Mouse (Mus musculus): ENCODE measurements around the gene Fgf23.

DNA sequence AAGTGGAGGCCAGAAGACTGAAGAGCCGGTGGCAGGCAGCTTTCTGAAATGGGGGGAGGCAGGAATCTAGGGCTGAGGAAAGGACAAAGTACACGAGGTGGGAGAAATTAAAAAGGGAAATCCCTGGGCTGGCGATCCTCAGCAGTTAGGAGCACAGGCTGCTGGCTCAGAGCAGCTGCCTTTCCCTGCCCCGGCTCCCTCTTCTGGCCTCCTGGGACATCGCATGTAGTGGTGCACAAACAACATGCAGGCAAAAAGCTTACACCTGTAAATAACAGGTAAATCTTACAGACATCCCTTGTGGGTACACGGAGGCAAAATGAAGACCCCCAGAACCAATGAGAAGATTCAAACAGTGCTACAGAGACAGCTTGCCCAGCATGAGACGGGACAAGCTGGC is 21.9 kb downstream of the Fgf23 start:
- TF ChIP-seq GATA1 (IDR thresholded peaks at IDR 0.05; ENCODE audit: low read length) (no peak), TAL1 (IDR thresholded peaks at IDR 0.05; ENCODE audit: low read length) (no peak)

All from erythroblast, embryonic 14.5 days (primary cell).